Mouse (Mus musculus) forebrain, embryonic 16.5 days (tissue): ENCODE results near the gene Neo1. TPM values are rescaled to one million over a fixed set of nuclear protein-coding genes. Genes with fewer than 3 reads are reported as not detected.
"Not testable (repeated sequence)": the region's sequence is repeated elsewhere in the genome, so short reads cannot be mapped to it uniquely, and the experiment has no call there.

Experiments used
- ATAC-seq: fragments of 200-750 bp; cut with Nextera tagmentation; 2 replicates; pipeline ENCODE4 v1.8.0; 2017; ENCODE audit warnings: mild to moderate bottlenecking, moderate library complexity
- H3K27ac ChIP-seq: fragments of 300-500 bp; sonication (generic); 2 replicates; pipeline ENCODE4 v1.5.1; 2014; ENCODE audit warnings: low read length, control low read depth
- H3K27me3 ChIP-seq: fragments of 300-500 bp; sonication (generic); replicated peaks from 2 replicates; pipeline ENCODE4 v1.6.1; 2014; ENCODE audit warnings: low read length; ENCODE audit not compliant: control insufficient read depth, insufficient read depth
- H3K36me3 ChIP-seq: fragments of 300-500 bp; sonication (generic); 2 replicates; pipeline ENCODE4 v1.6.1; 2014; ENCODE audit not compliant: control insufficient read depth, insufficient read depth
- H3K4me1 ChIP-seq: fragments of 300-500 bp; sonication (generic); replicated peaks from 2 replicates; pipeline ENCODE4 v1.6.1; 2014; ENCODE audit warnings: low read length; ENCODE audit not compliant: control insufficient read depth, insufficient read depth
- H3K4me2 ChIP-seq: fragments of 300-500 bp; sonication (generic); 2 replicates; pipeline ENCODE4 v1.6.1; 2014; ENCODE audit warnings: mild to moderate bottlenecking, low read length, control low read depth
- H3K4me3 ChIP-seq: fragments of 300-500 bp; sonication (generic); replicated peaks from 2 replicates; pipeline ENCODE4 v1.5.1; 2014; ENCODE audit warnings: mild to moderate bottlenecking, low read length, control low read depth
- H3K9ac ChIP-seq: fragments of 300-500 bp; sonication (generic); replicated peaks from 2 replicates; pipeline ENCODE4 v1.6.1; 2014; ENCODE audit warnings: low read depth, low read length, control low read depth
- H3K9me3 ChIP-seq: fragments of 300-500 bp; sonication (generic); 2 replicates; pipeline ENCODE4 v1.6.1; 2016; ENCODE audit warnings: low read length; ENCODE audit not compliant: control insufficient read depth
- WGBS: fragments of 180-500 bp; shearing (Covaris S2); extraction: QIAGEN DNeasy Blood & Tissue Kit; methylation state at CpG from one replicate; pipeline ENCODE4 v1.1.7; 2014; 5-methylcytosine and 5-hydroxymethylcytosine counted together
- polyA plus RNA-seq: library from polyadenylated mRNA; unstranded; fragments of >200 nt; fragmentation: Nextera tagmentation; extraction: Ambion mirVana; gene quantifications from 2 replicates; pipeline ENCODE4 v1.2.1, GENCODE M21; 2015

Gene Neo1
- polyA plus RNA-seq, 1 experiment from 2014 or later, result 64.7 TPM

- Histone ChIP-seq H3K4me1 (peaks cover 4% of the 10 kb centered on the region), H3K27me3 (no peaks in the 10 kb centered on the region), H3K27ac (no peak overlapping the region), H3K4me2 (no peak overlapping the region), H3K9me3 (peaks cover 3% of the 10 kb centered on the region; the same call in 1 of the 2 replicates), H3K4me3 (no peak overlapping the region), H3K36me3 (no peaks in the 10 kb centered on the region), H3K9ac (no peak overlapping the region)
- 60% methylated on average over 4 of the region's 4 CpGs for WGBS
- no peak for ATAC-seq
These were observed 11.9 kb downstream of the Neo1 start for GRCm38 (mm10) chr9:59024245-59024844.

GRCm38 (mm10) chr9:59016060-59016719 is 20.1 kb downstream of the Neo1 start:
- Histone ChIP-seq H3K4me1 (no peaks in the 10 kb centered on the region), H3K36me3 (no peaks in the 10 kb centered on the region), H3K9ac (no peak overlapping the region), H3K9me3 (no peaks in the 10 kb centered on the region), H3K4me3 (no peak overlapping the region), H3K27me3 (no peaks in the 10 kb centered on the region), H3K4me2 (no peak overlapping the region), H3K27ac (no peak overlapping the region)
- 85% methylated on average over 3 of the region's 3 CpGs for WGBS
- no peak for ATAC-seq

GRCm38 (mm10) chr9:59013365-59013764 is 22.9 kb downstream of the Neo1 start:
- H3K27ac ChIP-seq, result no peak overlapping the region
- H3K4me1 ChIP-seq, result no peaks in the 10 kb centered on the region
- no peaks in the 10 kb centered on the region for H3K36me3 ChIP-seq
- WGBS, result 7% methylated on average over 2 of the region's 2 CpGs
- H3K9me3 ChIP-seq, result no peaks in the 10 kb centered on the region
- H3K27me3 ChIP-seq, result no peaks in the 10 kb centered on the region
- no peak overlapping the region for H3K9ac ChIP-seq
- H3K4me2 ChIP-seq, result no peak overlapping the region
- H3K4me3 ChIP-seq, result no peak overlapping the region
- no peak for ATAC-seq

- ATAC-seq, result no peak
- H3K36me3 ChIP-seq, result peaks cover 9% of the 10 kb centered on the region
- no peaks in the 10 kb centered on the region for H3K27me3 ChIP-seq
- no peak overlapping the region for H3K9ac ChIP-seq
- H3K4me2 ChIP-seq, result no peak overlapping the region
- no peaks in the 10 kb centered on the region for H3K9me3 ChIP-seq
- H3K27ac ChIP-seq, result no peak overlapping the region
- no peak overlapping the region for H3K4me3 ChIP-seq
- no peaks in the 10 kb centered on the region for H3K4me1 ChIP-seq
- WGBS, result 88% methylated on average over 5 of the region's 5 CpGs
These were observed 46.8 kb downstream of the Neo1 start for GRCm38 (mm10) chr9:58989255-58989928.

GRCm38 (mm10) chr9:58979034-58979433 is 57.2 kb downstream of the Neo1 start:
- H3K4me3 ChIP-seq, result no peak overlapping the region

GRCm38 (mm10) chr9:58971154-58971553 is 65.1 kb downstream of the Neo1 start:
- not testable (repeated sequence) for H3K36me3 ChIP-seq, H3K27ac ChIP-seq, H3K4me1 ChIP-seq, H3K9ac ChIP-seq, ATAC-seq, H3K27me3 ChIP-seq, H3K9me3 ChIP-seq, H3K4me2 ChIP-seq, H3K4me3 ChIP-seq
- WGBS, result 85% methylated on average over 2 of the region's 2 CpGs

More at GRCm38 (mm10) chr9:58979034-58979433, 57.2 kb downstream of the Neo1 start:
- Histone ChIP-seq H3K9me3 (no peaks in the 10 kb centered on the region), H3K36me3 (0 out of 2 replicates have a peak, but pooled peaks cover 4% of the 10 kb centered on the region), H3K4me1 (no peaks in the 10 kb centered on the region), H3K9ac (no peak overlapping the region), H3K4me2 (no peak overlapping the region), H3K27ac (no peak overlapping the region), H3K27me3 (no peaks in the 10 kb centered on the region)
- 96% methylated on average over 15 of the region's 15 CpGs for WGBS
- no peak for ATAC-seq

- H3K9ac ChIP-seq, result no peak overlapping the region
- H3K27me3 ChIP-seq, result no peaks in the 10 kb centered on the region
- H3K9me3 ChIP-seq, result no peaks in the 10 kb centered on the region
- H3K4me1 ChIP-seq, result no peaks in the 10 kb centered on the region
- no peak for ATAC-seq
- H3K4me3 ChIP-seq, result no peak overlapping the region
- H3K4me2 ChIP-seq, result no peak overlapping the region
- no peaks in the 10 kb centered on the region for H3K36me3 ChIP-seq
- no peak overlapping the region for H3K27ac ChIP-seq
- 47% methylated on average over 2 of the region's 2 CpGs for WGBS
These were observed 68.9 kb downstream of the Neo1 start for GRCm38 (mm10) chr9:58967371-58967770.

GRCm38 (mm10) chr9:58955507-58955906 is 80.7 kb downstream of the Neo1 start:
- H3K4me1 ChIP-seq, result no peaks in the 10 kb centered on the region
- H3K4me2 ChIP-seq, result no peak overlapping the region
- no peak overlapping the region for H3K9ac ChIP-seq
- H3K27ac ChIP-seq, result no peak overlapping the region
- 0 out of 2 replicates have a peak, but pooled peaks cover 4% of the 10 kb centered on the region for H3K36me3 ChIP-seq
- no peak overlapping the region for H3K4me3 ChIP-seq
- ATAC-seq, result no peak
- no peaks in the 10 kb centered on the region for H3K9me3 ChIP-seq
- H3K27me3 ChIP-seq, result no peaks in the 10 kb centered on the region
- 81% methylated on average over 3 of the region's 3 CpGs for WGBS

GRCm38 (mm10) chr9:58945910-58946309 is 90.3 kb downstream of the Neo1 start:
- WGBS, result 85% methylated on average over 1 of the region's 1 CpGs
- not testable (repeated sequence) for H3K9ac ChIP-seq, ATAC-seq, H3K27ac ChIP-seq, H3K9me3 ChIP-seq, H3K4me2 ChIP-seq, H3K27me3 ChIP-seq, H3K4me3 ChIP-seq, H3K36me3 ChIP-seq, H3K4me1 ChIP-seq
